9 mouse cellular contexts compared by ENCODE assay signal in the genomic region with DNA sequence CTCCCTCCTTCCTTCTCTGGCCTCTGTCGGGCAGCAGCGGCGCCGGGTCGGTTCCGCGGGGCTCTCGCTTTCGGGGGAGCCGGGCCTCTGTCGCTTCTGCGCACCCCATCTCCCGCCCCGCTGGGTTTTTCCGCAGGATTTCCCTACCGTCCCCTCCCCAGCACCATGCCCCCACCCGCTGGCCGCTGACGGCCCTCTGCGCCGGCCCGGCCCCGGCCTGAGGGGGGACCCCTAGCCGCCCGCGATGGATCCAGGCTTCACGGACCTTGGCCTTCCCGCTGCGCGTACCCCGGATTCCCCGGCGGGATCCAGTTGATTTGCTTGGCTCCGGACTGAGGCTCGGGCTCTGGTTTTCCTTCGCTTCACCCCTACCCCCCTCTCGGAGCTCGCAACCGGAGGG. TPM values are rescaled to one million over a fixed set of nuclear protein-coding genes. Genes with fewer than 3 reads are reported as not detected.
DNase-seq lines count a peak whose midpoint lies in the region; ATAC-seq and TF ChIP-seq lines count a peak whose summit lies in the region.
"Had no signal": no experiment of that assay in that cellular context is flagged by ENCODE, and none has a peak within 500 bp of the region (broad histone marks: within the 10 kb centered on the region; RNA-seq: fewer than 3 reads in every experiment).

No protein-coding gene starts in this region.

- no peak overlapping the region for H3K27ac ChIP-seq in kidney, postnatal 0 days
- H3K27ac ChIP-seq in embryonic facial prominence, embryonic 11.5 days (replicated peaks; ENCODE audit: low read depth, low read length), result no peak overlapping the region
- H3K27ac ChIP-seq in hindbrain, embryonic 14.5 days, result peak overlapping the region; percentile 96
- H3K27ac ChIP-seq in midbrain, embryonic 14.5 days (replicated peaks; ENCODE audit: low read depth, low read length), result peak overlapping the region; percentile 94

- peak overlapping the region; percentile 50 for H3K4me3 ChIP-seq in kidney, postnatal 0 days (replicated peaks; ENCODE audit: low read depth, low read length)
- peak overlapping the region; percentile 53 for H3K4me3 ChIP-seq in embryonic facial prominence, embryonic 11.5 days (ENCODE audit: low read depth, low read length)
- peak overlapping the region; percentile 77 for H3K4me3 ChIP-seq in hindbrain, embryonic 14.5 days (replicated peaks; ENCODE audit: low read length)
- peak overlapping the region; percentile 91 for H3K4me3 ChIP-seq in midbrain, embryonic 14.5 days (replicated peaks; ENCODE audit: low read depth, low read length)

- ATAC-seq in kidney, postnatal 0 days (replicated peaks; ENCODE audit: low FRiP score, low read depth), result 0 out of 2 replicates have a peak, but pooled peaks have one; percentile 31
- no peak for ATAC-seq in embryonic facial prominence, embryonic 11.5 days (replicated peaks; ENCODE audit: insufficient number of reproducible peaks, low FRiP score, low TSS enrichment, low read depth)
- peak; percentile 2 for ATAC-seq in hindbrain, embryonic 14.5 days (ENCODE audit: low FRiP score)
- 0 out of 2 replicates have a peak, but pooled peaks have one; percentile 10 for ATAC-seq in midbrain, embryonic 14.5 days (ENCODE audit: low FRiP score, low TSS enrichment)

- intact Hi-C loops in gastrocnemius, postnatal 14 days (cut with DNase I; ENCODE audit: low total_unique reads), result no loop called here

- H3K9me3 ChIP-seq in kidney, postnatal 0 days (replicated peaks; ENCODE audit: low read length), result no peaks in the 10 kb centered on the region
- H3K9me3 ChIP-seq in embryonic facial prominence, embryonic 11.5 days (replicated peaks; ENCODE audit: control insufficient read depth, low read length), result no peaks in the 10 kb centered on the region
- H3K9me3 ChIP-seq in hindbrain, embryonic 14.5 days (ENCODE audit: control insufficient read depth, low read length), result no peaks in the 10 kb centered on the region
- H3K9me3 ChIP-seq in midbrain, embryonic 14.5 days (ENCODE audit: control insufficient read depth, low read length), result no peaks in the 10 kb centered on the region

- TF ChIP-seq CTCF in kidney, postnatal 0 days (IDR thresholded peaks at IDR 0.05; ENCODE audit: low read depth), result no peak

- WGBS in kidney, postnatal 0 days, result under 1% methylated on average over 39 of the region's 39 CpGs
- WGBS in embryonic facial prominence, embryonic 11.5 days, result under 1% methylated on average over 39 of the region's 39 CpGs
- 2% methylated on average over 38 of the region's 39 CpGs for WGBS in hindbrain, embryonic 14.5 days
- WGBS in midbrain, embryonic 14.5 days, result under 1% methylated on average over 37 of the region's 39 CpGs

- no peaks in the 10 kb centered on the region for H3K36me3 ChIP-seq in kidney, postnatal 0 days (ENCODE audit: insufficient read depth, low read length)
- H3K36me3 ChIP-seq in embryonic facial prominence, embryonic 11.5 days (replicated peaks; ENCODE audit: control insufficient read depth, insufficient read depth, low read depth, low read length), result no peaks in the 10 kb centered on the region
- no peaks in the 10 kb centered on the region for H3K36me3 ChIP-seq in hindbrain, embryonic 14.5 days (replicated peaks; ENCODE audit: control insufficient read depth, insufficient read depth)
- H3K36me3 ChIP-seq in midbrain, embryonic 14.5 days (ENCODE audit: control insufficient read depth, insufficient read depth, low read length), result no peaks in the 10 kb centered on the region

- peaks cover 60% of the 10 kb centered on the region for H3K27me3 ChIP-seq in kidney, postnatal 0 days (ENCODE audit: insufficient read depth, low read length)
- H3K27me3 ChIP-seq in embryonic facial prominence, embryonic 11.5 days (ENCODE audit: control insufficient read depth, insufficient read depth, low read length), result peaks cover 71% of the 10 kb centered on the region
- no peaks in the 10 kb centered on the region for H3K27me3 ChIP-seq in hindbrain, embryonic 14.5 days (ENCODE audit: control insufficient read depth, insufficient read depth, low read length)
- H3K27me3 ChIP-seq in midbrain, embryonic 14.5 days (ENCODE audit: control insufficient read depth, insufficient read depth, low read length), result no peaks in the 10 kb centered on the region

- H3K4me2 ChIP-seq in kidney, postnatal 0 days (ENCODE audit: low read length), result peak overlapping the region; percentile 88
- H3K4me2 ChIP-seq in embryonic facial prominence, embryonic 11.5 days (ENCODE audit: low read depth, low read length), result peak overlapping the region; percentile 95
- H3K4me2 ChIP-seq in hindbrain, embryonic 14.5 days (replicated peaks), result peak overlapping the region; percentile 94
- H3K4me2 ChIP-seq in midbrain, embryonic 14.5 days (ENCODE audit: low read length), result peak overlapping the region; percentile 85

- peak overlapping the region; percentile 55 for H3K9ac ChIP-seq in kidney, postnatal 0 days (ENCODE audit: low read depth, low read length)
- H3K9ac ChIP-seq in embryonic facial prominence, embryonic 11.5 days (replicated peaks; ENCODE audit: low read length), result peak overlapping the region; percentile 68
- peak overlapping the region; percentile 94 for H3K9ac ChIP-seq in hindbrain, embryonic 14.5 days
- peak overlapping the region; percentile 97 for H3K9ac ChIP-seq in midbrain, embryonic 14.5 days (replicated peaks; ENCODE audit: low read length)

- peaks cover 14% of the 10 kb centered on the region; the same call in 1 of the 2 replicates for H3K4me1 ChIP-seq in kidney, postnatal 0 days (replicated peaks; ENCODE audit: insufficient read depth, low read length)
- H3K4me1 ChIP-seq in embryonic facial prominence, embryonic 11.5 days (ENCODE audit: control insufficient read depth, insufficient read depth, low read length), result peaks cover 6% of the 10 kb centered on the region
- peaks cover 45% of the 10 kb centered on the region for H3K4me1 ChIP-seq in hindbrain, embryonic 14.5 days (replicated peaks; ENCODE audit: control insufficient read depth, insufficient read depth, low read length)
- H3K4me1 ChIP-seq in midbrain, embryonic 14.5 days (ENCODE audit: control insufficient read depth, insufficient read depth, low read length), result peaks cover 56% of the 10 kb centered on the region

- no peak for DNase-seq in kidney, postnatal 0 days (ENCODE audit: low spot score)
- no peak for DNase-seq in kidney, adult 11 months
- DNase-seq in embryonic facial prominence, embryonic 11.5 days (ENCODE audit: low spot score), result no peak
- DNase-seq in hindbrain, embryonic 14.5 days (ENCODE audit: low spot score), result peak; percentile 50
- DNase-seq in midbrain, embryonic 14.5 days, result peak; percentile 66
- no peak for DNase-seq in frontal cortex, postnatal 10 days (ENCODE audit: low spot score in 2 of 2)
- DNase-seq in gastrocnemius, postnatal 14 days, result no peak
- DNase-seq in right cerebral cortex, adult 18-20 months, result no peak

RNA-seq across cellular contexts. Expression of a gene that starts 45.0 kb away (rescaled TPM):
- polyA plus RNA-seq in kidney, postnatal 0 days (2015; fragmentation: Nextera tagmentation; extraction: Ambion mirVana), result 21.8 and 31.4 TPM in 2 replicates
- not detected in 2 replicates for polyA plus RNA-seq in embryonic facial prominence, embryonic 11.5 days (2014; fragmentation: Nextera tagmentation; extraction: Ambion mirVana)
- not detected in 2 replicates for polyA plus RNA-seq in hindbrain, embryonic 14.5 days (2014; fragmentation: Nextera tagmentation; extraction: Ambion mirVana)
- polyA plus RNA-seq in midbrain, embryonic 14.5 days (2014; fragmentation: Nextera tagmentation; extraction: Ambion mirVana), result not detected in 2 replicates
- total RNA-seq in gastrocnemius, postnatal 14 days (2021), result not detected
- total RNA-seq: heart, postnatal 36 days had no signal

Comparison
In these comparisons a context has a peak if more than half of its experiments do, and no peak if none do; other contexts are left out.
1. DNase-seq: peak in hindbrain, embryonic 14.5 days (single experiment) and midbrain, embryonic 14.5 days (single experiment); none in kidney, postnatal 0 days (single experiment), kidney, adult 11 months (single experiment), embryonic facial prominence, embryonic 11.5 days (single experiment), frontal cortex, postnatal 10 days (0 of 2), gastrocnemius, postnatal 14 days (single experiment) and right cerebral cortex, adult 18-20 months (single experiment).
2. H3K27ac ChIP-seq: peak in hindbrain, embryonic 14.5 days (single experiment) and midbrain, embryonic 14.5 days (single experiment); none in kidney, postnatal 0 days (single experiment) and embryonic facial prominence, embryonic 11.5 days (single experiment).
3. RNA of a gene that starts 45.0 kb away (polyA plus RNA-seq): 21.8 to 31.4 TPM in kidney, postnatal 0 days; not detected in hindbrain, embryonic 14.5 days, not detected in midbrain, embryonic 14.5 days and not detected in embryonic facial prominence, embryonic 11.5 days; every median in the first group is over 10 times any median in the second.
4. Peak in every context shown above with its lines, with median percentiles within 50 percentile points of each other: H3K4me2 ChIP-seq, H3K4me3 ChIP-seq and H3K9ac ChIP-seq.